Mouse (Mus musculus) kidney, embryonic 14.5 days (tissue): ENCODE data around the gene AI837181. TPM values are rescaled to one million over a fixed set of nuclear protein-coding genes. Genes with fewer than 3 reads are reported as not detected.

Experiments used
- ATAC-seq: fragments of 200-750 bp; cut with Nextera tagmentation; 2 replicates; pipeline ENCODE4 v1.8.0; 2017; ENCODE audit warnings: moderate number of reproducible peaks, mild to moderate bottlenecking, moderate TSS enrichment, moderate library complexity; ENCODE audit not compliant: low FRiP score, low TSS enrichment
- H3K27ac ChIP-seq: fragments of 300-500 bp; sonication (generic); 2 replicates; pipeline ENCODE4 v1.5.1; 2014; ENCODE audit warnings: low read depth, mild to moderate bottlenecking, low read length, moderate library complexity, mixed read lengths
- H3K27me3 ChIP-seq: fragments of 300-500 bp; sonication (generic); 2 replicates; pipeline ENCODE4 v1.6.1; 2014; ENCODE audit warnings: mild to moderate bottlenecking, low read length; ENCODE audit not compliant: control insufficient read depth, insufficient read depth
- H3K36me3 ChIP-seq: fragments of 300-500 bp; sonication (generic); 2 replicates; pipeline ENCODE4 v1.6.1; 2014; ENCODE audit warnings: low read length, mixed read lengths; ENCODE audit not compliant: control insufficient read depth, insufficient read depth
- H3K4me1 ChIP-seq: fragments of 300-500 bp; sonication (generic); 2 replicates; pipeline ENCODE4 v1.6.1; 2014; ENCODE audit warnings: low read length, mixed read lengths; ENCODE audit not compliant: control insufficient read depth, insufficient read depth
- H3K4me2 ChIP-seq: fragments of 300-500 bp; sonication (generic); replicated peaks from 2 replicates; pipeline ENCODE4 v1.6.1; 2014; ENCODE audit warnings: low read depth, mild to moderate bottlenecking, low read length
- H3K4me3 ChIP-seq: fragments of 300-500 bp; sonication (generic); 2 replicates; pipeline ENCODE4 v1.5.1; 2014; ENCODE audit warnings: mild to moderate bottlenecking, low read length
- H3K9ac ChIP-seq: fragments of 300-500 bp; sonication (generic); 2 replicates; pipeline ENCODE4 v1.6.1; 2014; ENCODE audit warnings: low read depth, mild to moderate bottlenecking, low read length, moderate library complexity
- H3K9me3 ChIP-seq: fragments of 300-500 bp; sonication (generic); 2 replicates; pipeline ENCODE4 v1.6.1; 2016; ENCODE audit warnings: low read length; ENCODE audit not compliant: control insufficient read depth
- whole genome bisulfite sequencing: fragments of 180-500 bp; shearing (Covaris S2); extraction: QIAGEN DNeasy Blood & Tissue Kit; methylation state at CpG from one replicate; pipeline ENCODE4 v1.1.7; 2014; 5-methylcytosine and 5-hydroxymethylcytosine counted together
- polyA plus RNA-seq: library from polyadenylated mRNA; unstranded; fragments of >200 nt; fragmentation: Nextera tagmentation; extraction: Ambion mirVana; gene quantifications from 2 replicates; pipeline ENCODE4 v1.2.1, GENCODE M21; 2014

AI837181 gene
- 39.0 and 40.8 TPM in 2 replicates for polyA plus RNA-seq

DNA sequence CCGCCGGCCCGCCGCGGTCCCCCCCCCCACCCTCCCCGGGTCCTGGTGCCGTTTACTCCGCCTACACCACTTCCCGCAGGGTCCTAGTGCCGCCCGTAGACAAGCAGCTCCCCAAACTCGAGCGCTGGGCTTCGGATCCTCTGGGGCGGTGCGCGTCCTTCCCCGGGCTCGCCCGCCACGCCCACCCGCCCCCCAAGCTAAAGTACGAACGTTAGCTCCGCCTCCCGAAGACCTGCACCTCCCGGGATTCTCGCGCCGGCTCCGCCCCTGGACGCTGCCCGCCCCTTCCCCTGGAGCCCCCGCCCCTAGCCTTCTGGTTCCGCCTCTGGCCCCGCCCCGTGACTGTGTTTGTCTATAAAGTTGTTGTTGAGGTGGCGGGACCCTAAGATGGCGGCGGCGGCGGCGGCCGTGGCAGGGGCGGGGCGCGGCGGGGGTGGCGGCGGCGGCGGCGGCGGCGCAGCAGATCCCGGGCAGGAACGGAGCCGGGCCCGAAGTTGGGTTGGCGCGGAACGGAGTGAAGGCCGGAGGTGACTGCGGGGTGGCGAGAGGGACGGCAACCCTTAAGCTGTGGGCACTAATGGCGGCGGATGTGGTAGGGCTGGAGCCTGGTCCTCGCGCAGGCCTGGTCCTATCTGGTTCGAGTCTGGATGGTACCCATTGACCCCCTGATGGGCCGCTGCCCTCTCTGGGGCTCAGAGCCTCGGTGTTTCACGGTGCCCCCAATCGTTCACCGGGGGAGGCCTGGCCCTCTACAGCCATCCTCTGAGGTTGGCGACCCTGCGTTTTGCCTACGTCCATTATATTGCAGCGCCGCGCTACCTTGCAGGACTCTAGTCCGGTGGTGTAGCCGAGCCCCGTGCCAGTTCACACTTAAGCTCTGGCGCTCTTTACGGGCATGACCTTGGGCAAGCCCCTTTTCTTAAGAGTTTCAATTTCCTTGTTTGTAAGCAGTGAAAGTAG is at the start of gene AI837181, which contains the start of gene Drap1:
Gene AI837181 (plus strand): TSS at position 363 of the 960 bp plus-strand sequence.
Gene Drap1 (minus strand): TSS at position 198 of the 960 bp plus-strand sequence.
- under 1% methylated on average over 78 of the region's 87 CpGs for WGBS
- Histone ChIP-seq H3K27me3 (no peaks in the 10 kb centered on the region), H3K4me3 (peak within 1 kb of the TSS; percentile 93), H3K4me1 (peaks cover 25% of the 10 kb centered on the region), H3K9ac (peak within 1 kb of the TSS; percentile 97), H3K36me3 (peaks cover 38% of the 10 kb centered on the region), H3K4me2 (peak within 1 kb of the TSS; percentile 78), H3K27ac (peak within 1 kb of the TSS; percentile 83), H3K9me3 (no peaks in the 10 kb centered on the region)
- ATAC-seq, result peak; percentile 94

DNA sequence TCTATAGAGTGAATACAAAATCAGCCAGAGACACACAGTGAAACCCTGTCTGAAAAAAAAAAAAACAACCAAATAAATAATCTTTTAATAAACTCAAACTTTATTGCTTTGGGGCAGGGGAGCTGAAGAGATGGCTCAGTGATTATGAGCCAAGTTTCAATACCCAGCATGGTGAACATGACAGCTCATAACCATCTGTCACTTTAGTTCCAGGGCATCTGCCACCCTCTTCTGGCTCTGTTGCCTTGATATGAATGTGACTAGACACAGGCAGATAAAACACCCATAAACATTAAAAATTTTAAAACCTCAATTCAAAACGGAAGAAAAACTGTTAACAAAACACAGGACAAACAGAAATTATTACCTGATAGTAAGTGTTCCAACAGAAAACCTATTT is 47.5 kb upstream of the AI837181 start:
- peaks cover 64% of the 10 kb centered on the region for H3K36me3 ChIP-seq

DNA sequence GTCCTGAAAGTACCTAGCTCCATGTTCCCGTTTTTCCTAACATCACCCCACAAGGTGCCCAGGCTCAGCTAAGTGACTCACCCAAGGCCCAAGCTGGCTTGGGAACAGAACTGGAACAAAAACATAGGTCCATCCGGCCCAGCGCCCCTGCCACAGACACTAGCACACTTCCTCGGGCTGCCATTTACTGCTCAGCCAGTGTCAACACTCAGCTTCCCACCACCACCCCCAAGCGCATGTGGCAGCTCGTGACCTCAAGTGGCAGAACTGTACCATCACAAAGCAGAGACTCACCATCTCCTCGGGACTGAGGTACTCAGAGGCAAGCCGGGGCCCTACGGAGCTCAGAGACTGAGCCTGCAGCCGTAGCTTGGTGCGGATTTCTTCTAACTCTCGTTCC is 41.6 kb upstream of the AI837181 start:
- H3K36me3 ChIP-seq, result peaks cover 79% of the 10 kb centered on the region
- H3K4me2 ChIP-seq, result no peak overlapping the region
- no peak overlapping the region for H3K27ac ChIP-seq
- H3K4me1 ChIP-seq, result peaks cover 8% of the 10 kb centered on the region
- H3K9me3 ChIP-seq, result no peaks in the 10 kb centered on the region
- no peak for ATAC-seq
- no peak overlapping the region for H3K4me3 ChIP-seq
- WGBS, result 96% methylated on average over 12 of the region's 12 CpGs
- H3K27me3 ChIP-seq, result no peaks in the 10 kb centered on the region
- H3K9ac ChIP-seq, result no peak overlapping the region

More for the DNA sequence above, 47.5 kb upstream of the AI837181 start:
- H3K4me1 ChIP-seq, result no peaks in the 10 kb centered on the region
- 95% methylated on average over 1 of the region's 1 CpGs for WGBS
- no peaks in the 10 kb centered on the region for H3K9me3 ChIP-seq
- H3K27me3 ChIP-seq, result no peaks in the 10 kb centered on the region
- no peak for ATAC-seq
- H3K9ac ChIP-seq, result no peak overlapping the region
- H3K27ac ChIP-seq, result no peak overlapping the region
- H3K4me3 ChIP-seq, result no peak overlapping the region
- no peak overlapping the region for H3K4me2 ChIP-seq

DNA sequence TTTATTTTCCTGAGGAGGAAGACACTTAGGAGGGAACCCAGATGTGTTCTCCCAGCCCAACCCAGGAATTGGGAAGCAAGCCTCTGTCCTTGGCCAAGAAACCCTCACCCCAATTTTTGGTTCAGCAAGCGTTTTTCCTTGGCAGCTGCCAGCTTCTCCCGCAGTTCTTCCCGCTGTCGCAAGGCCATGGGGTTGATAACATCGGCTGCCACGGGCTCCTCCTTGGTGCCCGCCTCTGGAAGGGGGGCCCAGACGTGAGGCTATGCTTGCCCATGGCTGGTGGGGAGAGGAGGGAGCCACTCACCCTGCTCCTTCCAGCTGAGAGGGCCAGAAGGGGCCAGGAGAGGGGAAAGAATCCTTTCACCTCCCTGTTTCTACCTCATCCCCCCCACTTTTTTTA is 40.2 kb upstream of the AI837181 start:
- H3K9ac ChIP-seq, result no peak overlapping the region
- no peak overlapping the region for H3K4me2 ChIP-seq
- peaks cover 65% of the 10 kb centered on the region for H3K36me3 ChIP-seq
- no peaks in the 10 kb centered on the region for H3K27me3 ChIP-seq
- no peak overlapping the region for H3K27ac ChIP-seq
- H3K9me3 ChIP-seq, result no peaks in the 10 kb centered on the region
- H3K4me1 ChIP-seq, result peaks cover 8% of the 10 kb centered on the region
- H3K4me3 ChIP-seq, result no peak overlapping the region
- WGBS, result 96% methylated on average over 8 of the region's 8 CpGs
- no peak for ATAC-seq

DNA sequence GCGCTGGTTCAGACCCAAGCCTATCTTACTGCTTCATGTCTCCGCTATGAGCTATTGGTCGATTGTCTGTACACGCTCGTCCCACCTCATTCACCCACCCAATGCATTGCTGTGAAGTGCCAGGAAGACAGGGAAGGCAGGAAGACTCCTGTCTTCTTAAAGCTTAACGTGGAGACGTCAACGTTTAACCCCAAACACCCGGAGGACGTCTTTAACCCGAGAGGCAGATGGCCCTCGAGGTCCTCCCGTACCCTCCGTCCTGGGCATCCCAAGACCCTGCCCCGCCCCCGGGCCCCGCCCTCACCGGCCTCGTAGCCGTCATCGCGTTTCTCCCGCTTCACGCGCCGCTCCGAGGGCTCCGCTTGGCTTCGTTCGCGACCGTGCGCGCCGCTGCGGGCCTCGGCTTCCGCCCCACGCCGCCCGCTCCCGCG is 36.9 kb upstream of the AI837181 start:
- WGBS, result under 1% methylated on average over 43 of the region's 43 CpGs
- Histone ChIP-seq H3K27me3 (no peaks in the 10 kb centered on the region), H3K27ac (peak overlapping the region; percentile 76; the same call in 1 of the 2 replicates), H3K4me3 (peak overlapping the region; percentile 97), H3K4me1 (peaks cover 16% of the 10 kb centered on the region), H3K36me3 (peaks cover 32% of the 10 kb centered on the region), H3K9me3 (no peaks in the 10 kb centered on the region), H3K4me2 (peak overlapping the region; percentile 72), H3K9ac (peak overlapping the region; percentile 95)
- peak; percentile 42; the same call in 1 of the 2 replicates for ATAC-seq

DNA sequence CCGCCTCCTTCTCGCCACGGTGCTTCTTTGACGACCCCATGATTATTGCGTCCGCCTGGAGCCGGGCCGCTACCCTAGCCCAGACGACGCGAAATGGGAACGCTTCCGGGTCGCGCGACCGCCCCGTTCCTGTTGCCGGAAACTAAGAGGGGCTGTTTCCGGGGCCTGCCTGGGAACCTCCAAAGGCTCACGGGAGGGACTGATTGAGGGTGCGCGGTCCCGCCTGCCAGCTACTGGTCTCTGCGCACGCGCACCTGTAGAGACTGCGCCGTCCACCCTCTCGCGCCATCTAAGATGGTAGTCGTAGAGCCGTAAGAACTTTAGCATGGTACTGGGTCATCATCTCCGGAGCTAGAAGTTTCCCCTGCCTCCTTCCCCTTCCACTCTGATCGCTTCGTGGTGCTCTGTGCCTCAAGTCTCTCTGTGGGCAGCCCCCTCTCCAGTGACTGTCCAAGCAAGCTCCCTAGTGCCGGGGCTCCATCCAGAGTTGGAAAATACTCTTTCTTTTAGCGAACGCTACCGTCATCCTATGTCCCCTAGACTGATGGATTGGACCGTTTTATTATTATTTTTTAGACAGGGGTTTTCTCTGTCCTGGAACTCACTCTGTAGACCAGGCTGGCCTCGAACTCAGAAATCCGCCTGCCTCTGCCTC is 36.2 kb upstream of the AI837181 start, which contains the start of gene Sart1:
Gene Sart1 (minus strand): TSS at position 116 of the 655 bp plus-strand sequence.
- peak within 1 kb of the TSS; percentile 97 for H3K4me3 ChIP-seq
- WGBS, result 1% methylated on average over 43 of the region's 43 CpGs

DNA sequence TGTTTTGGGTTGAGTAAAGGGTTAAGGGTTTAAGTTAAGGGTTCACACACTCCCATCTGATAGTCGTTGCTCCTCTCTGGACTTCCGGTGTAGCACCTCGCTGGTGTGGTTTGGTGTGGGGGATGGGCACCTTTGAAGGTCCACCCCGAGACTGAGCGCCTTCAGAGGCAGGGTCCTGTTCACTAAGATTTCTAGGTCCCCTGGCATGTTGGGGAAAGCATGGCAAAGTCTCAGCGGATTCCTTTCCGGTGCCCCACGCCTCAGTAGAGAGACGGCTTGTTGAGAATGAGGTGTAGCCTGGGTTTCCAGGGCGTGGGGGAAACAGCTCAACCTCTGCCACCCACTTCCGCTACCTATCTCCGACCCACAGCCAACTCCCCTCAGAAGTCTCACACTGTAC is 35.3 kb upstream of the AI837181 start:
- Histone ChIP-seq H3K9ac (peak overlapping the region; percentile 47; the same call in 1 of the 2 replicates), H3K36me3 (peaks cover 16% of the 10 kb centered on the region), H3K27ac (peak overlapping the region; percentile 6; the same call in 1 of the 2 replicates), H3K4me1 (peaks cover 16% of the 10 kb centered on the region), H3K4me2 (peak overlapping the region; percentile 60), H3K9me3 (no peaks in the 10 kb centered on the region), H3K4me3 (peak overlapping the region; percentile 97), H3K27me3 (no peaks in the 10 kb centered on the region)
- WGBS, result 22% methylated on average over 12 of the region's 12 CpGs
- ATAC-seq, result no peak; the same call in 1 of the 2 replicates

More for the DNA sequence above, 36.2 kb upstream of the AI837181 start, which contains the start of gene Sart1:
- ATAC-seq, result peak; percentile 95
- peaks cover 25% of the 10 kb centered on the region for H3K36me3 ChIP-seq
- H3K27ac ChIP-seq, result peak within 1 kb of the TSS; percentile 86
- H3K4me1 ChIP-seq, result peaks cover 16% of the 10 kb centered on the region
- peak within 1 kb of the TSS; percentile 95 for H3K9ac ChIP-seq
- H3K4me2 ChIP-seq, result peak within 1 kb of the TSS; percentile 72
- no peaks in the 10 kb centered on the region for H3K9me3 ChIP-seq
- H3K27me3 ChIP-seq, result no peaks in the 10 kb centered on the region

DNA sequence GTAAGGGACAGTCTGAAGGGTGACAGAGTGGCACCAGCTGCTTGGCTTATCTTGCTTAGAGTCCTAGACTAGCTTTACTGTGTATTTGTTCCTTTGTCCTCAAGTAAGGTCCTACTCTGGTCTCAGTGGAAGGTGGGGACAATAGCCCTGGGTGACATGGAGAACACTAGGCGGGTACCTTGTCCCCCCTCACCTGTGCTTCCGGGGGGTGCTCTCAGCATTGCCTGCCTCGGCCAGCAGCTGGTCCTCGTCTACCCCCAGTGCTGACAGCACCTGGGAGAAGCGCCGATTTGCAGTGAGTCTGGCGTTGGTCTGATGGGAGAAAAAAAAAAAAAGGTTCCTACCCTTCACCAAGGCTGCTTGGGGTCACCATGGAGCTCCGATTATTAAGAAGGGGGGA is 34.5 kb upstream of the AI837181 start:
- Histone ChIP-seq H3K4me1 (peaks cover 16% of the 10 kb centered on the region), H3K4me2 (peak overlapping the region; percentile 60), H3K27me3 (no peaks in the 10 kb centered on the region), H3K9me3 (no peaks in the 10 kb centered on the region), H3K36me3 (peaks cover 8% of the 10 kb centered on the region; the same call in 1 of the 2 replicates), H3K9ac (peak overlapping the region; percentile 47; the same call in 1 of the 2 replicates), H3K4me3 (peak overlapping the region; percentile 97), H3K27ac (peak overlapping the region; percentile 6; the same call in 1 of the 2 replicates)
- 69% methylated on average over 8 of the region's 8 CpGs for WGBS
- no peak for ATAC-seq
